Mouse (Mus musculus) E14TG2a.4 (cell line): ENCODE data around the gene Rnf4.

ENCODE experiments used
- CTCF ChIP-seq: conservative IDR thresholded peaks from 2 replicates; pipeline ENCODE4 v1.5.1; 2014; ENCODE audit warnings: low read length
- NANOG ChIP-seq: IDR thresholded peaks from 2 replicates; pipeline ENCODE4 v1.6.1; 2014; ENCODE audit warnings: borderline replicate concordance, low read length, mixed read lengths
- POU5F1 ChIP-seq: IDR thresholded peaks from 2 replicates; pipeline ENCODE4 v1.6.1; 2014; ENCODE audit warnings: low read length, borderline replicate concordance

DNA sequence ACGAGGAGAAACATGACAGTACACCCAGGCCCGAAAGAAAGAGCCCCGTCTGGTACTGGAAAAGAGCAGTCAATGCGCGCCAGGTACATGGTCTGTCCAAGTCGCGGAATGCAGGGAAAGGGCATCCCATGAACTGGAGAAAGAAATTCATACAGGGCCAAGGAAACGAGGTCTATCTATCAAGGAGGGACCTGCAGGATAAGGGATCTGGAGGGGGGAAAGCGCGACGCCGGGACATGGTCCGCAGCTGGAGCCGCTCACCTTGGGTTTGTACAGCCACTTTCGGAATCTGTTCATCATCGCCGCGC lies 48.3 kb upstream of the Rnf4 start:
- no peak for TF ChIP-seq CTCF
- no peak for TF ChIP-seq POU5F1
- TF ChIP-seq NANOG: no peak
